ENCODE assay signal across 9 mouse cellular contexts in genomic region chr9:75719952-75720687, GRCm38 (mm10). TPM values are rescaled to one million over a fixed set of nuclear protein-coding genes. Genes with fewer than 3 reads are reported as not detected.
DNase-seq lines count a peak whose midpoint lies in the region; ATAC-seq and TF ChIP-seq lines count a peak whose summit lies in the region.
"Had no signal": no experiment of that assay in that cellular context is flagged by ENCODE, and none has a peak within 500 bp of the region (broad histone marks: within the 10 kb centered on the region; RNA-seq: fewer than 3 reads in every experiment).

No protein-coding gene starts in this region.

- H3K27ac ChIP-seq in embryonic facial prominence, embryonic 12.5 days, result no peak overlapping the region
- no peak overlapping the region for H3K27ac ChIP-seq in heart, embryonic 10.5 days
- H3K27ac ChIP-seq in liver, postnatal 0 days (ENCODE audit: low read depth), result no peak overlapping the region
- no peak overlapping the region for H3K27ac ChIP-seq in olfactory bulb, adult 2 months (ENCODE audit: insufficient read depth, low read depth, low read length)
- H3K27ac ChIP-seq: liver, embryonic 15.5 days had no signal

- no peaks in the 10 kb centered on the region for H3K27me3 ChIP-seq in E14TG2a.4 (ENCODE audit: insufficient read depth, low read length)
- no peaks in the 10 kb centered on the region for H3K27me3 ChIP-seq in embryonic facial prominence, embryonic 12.5 days
- no peaks in the 10 kb centered on the region for H3K27me3 ChIP-seq in heart, embryonic 10.5 days (ENCODE audit: insufficient read depth, poor library complexity, severe bottlenecking)
- no peaks in the 10 kb centered on the region for H3K27me3 ChIP-seq in liver, postnatal 0 days (ENCODE audit: insufficient read depth, low read length)
- H3K27me3 ChIP-seq: liver, embryonic 15.5 days had no signal

- 45% methylated on average over 11 of the region's 11 CpGs for WGBS in embryonic facial prominence, embryonic 12.5 days
- 38% methylated on average over 11 of the region's 11 CpGs for WGBS in heart, embryonic 10.5 days
- 40% methylated on average over 11 of the region's 11 CpGs for WGBS in liver, postnatal 0 days (ENCODE audit: insufficient replicate concordance)
- WGBS in olfactory bulb, adult 2 months, result 39% methylated on average over 11 of the region's 11 CpGs

- H3K36me3 ChIP-seq in E14TG2a.4 (ENCODE audit: insufficient read depth, low read length), result no peaks in the 10 kb centered on the region
- H3K36me3 ChIP-seq in embryonic facial prominence, embryonic 12.5 days, result no peaks in the 10 kb centered on the region
- no peaks in the 10 kb centered on the region for H3K36me3 ChIP-seq in heart, embryonic 10.5 days
- no peaks in the 10 kb centered on the region for H3K36me3 ChIP-seq in liver, postnatal 0 days (replicated peaks; ENCODE audit: insufficient read depth, low read length)
- H3K36me3 ChIP-seq: liver, embryonic 15.5 days had no signal

- no peak for TF ChIP-seq POLR2A in olfactory bulb, adult 2 months (IDR thresholded peaks at IDR 0.05; ENCODE audit: insufficient read depth, low read depth, low read length)

- TF ChIP-seq CTCF in E14TG2a.4 (conservative IDR thresholded peaks at IDR 0.05; ENCODE audit: low read length), result peak; percentile 89
- TF ChIP-seq CTCF in liver, postnatal 0 days (IDR thresholded peaks at IDR 0.05; ENCODE audit: low read depth), result peak; percentile 87
- TF ChIP-seq CTCF in olfactory bulb, adult 2 months (IDR thresholded peaks at IDR 0.05; ENCODE audit: insufficient read depth, low read depth, low read length), result peak; percentile 42; the same call in 1 of the 2 replicates

- H3K4me1 ChIP-seq in E14TG2a.4 (replicated peaks; ENCODE audit: low read depth, low read length), result no peaks in the 10 kb centered on the region
- H3K4me1 ChIP-seq in embryonic facial prominence, embryonic 12.5 days, result no peaks in the 10 kb centered on the region
- H3K4me1 ChIP-seq in heart, embryonic 10.5 days, result no peaks in the 10 kb centered on the region
- H3K4me1 ChIP-seq in liver, postnatal 0 days (ENCODE audit: insufficient read depth), result no peaks in the 10 kb centered on the region
- H3K4me1 ChIP-seq in olfactory bulb, adult 2 months (ENCODE audit: control insufficient read depth, insufficient read depth, low read length), result no peaks in the 10 kb centered on the region
- H3K4me1 ChIP-seq: liver, embryonic 15.5 days had no signal

- TF ChIP-seq EP300 in liver, postnatal 0 days (IDR thresholded peaks at IDR 0.05; ENCODE audit: low read depth), result no peak

- peak; percentile 35; the same call in 1 of the 2 replicates for ATAC-seq in embryonic facial prominence, embryonic 12.5 days (ENCODE audit: insufficient number of reproducible peaks, insufficient read depth, low FRiP score, low TSS enrichment)
- no peak for ATAC-seq in liver, postnatal 0 days

- no peaks in the 10 kb centered on the region for H3K9me3 ChIP-seq in E14TG2a.4 (ENCODE audit: low read length)
- H3K9me3 ChIP-seq in embryonic facial prominence, embryonic 12.5 days, result no peaks in the 10 kb centered on the region
- H3K9me3 ChIP-seq in heart, embryonic 10.5 days, result no peaks in the 10 kb centered on the region
- no peaks in the 10 kb centered on the region for H3K9me3 ChIP-seq in liver, postnatal 0 days (ENCODE audit: low read length)
- H3K9me3 ChIP-seq: liver, embryonic 15.5 days had no signal

- peak; percentile 9 to 25 for DNase-seq in adrenal gland, postnatal 4 days (ENCODE audit: low spot score in 2 of 2)
- DNase-seq in heart, embryonic 10.5 days (ENCODE audit: low spot score), result peak; percentile 77
- DNase-seq in kidney, postnatal 4 days, result peak; percentile 68 to 70
- DNase-seq in liver, postnatal 0 days, result peak; percentile 63
- DNase-seq in thymus, postnatal 4 days, result peak; percentile 72

- no peak overlapping the region for H3K4me2 ChIP-seq in embryonic facial prominence, embryonic 12.5 days (replicated peaks)
- no peak overlapping the region for H3K4me2 ChIP-seq in liver, postnatal 0 days (ENCODE audit: low read depth, low read length)
- H3K4me2 ChIP-seq: liver, embryonic 15.5 days had no signal

- H3K9ac ChIP-seq in embryonic facial prominence, embryonic 12.5 days, result no peak overlapping the region
- H3K9ac ChIP-seq in liver, postnatal 0 days (replicated peaks), result no peak overlapping the region
- H3K9ac ChIP-seq: liver, embryonic 15.5 days had no signal

- no peak overlapping the region for H3K4me3 ChIP-seq in E14TG2a.4 (replicated peaks; ENCODE audit: low read length)
- no peak overlapping the region for H3K4me3 ChIP-seq in embryonic facial prominence, embryonic 12.5 days
- no peak overlapping the region for H3K4me3 ChIP-seq in heart, embryonic 10.5 days
- no peak overlapping the region for H3K4me3 ChIP-seq in liver, postnatal 0 days (ENCODE audit: low read depth, low read length)
- H3K4me3 ChIP-seq in olfactory bulb, adult 2 months (ENCODE audit: insufficient read depth, low read depth, low read length), result no peak overlapping the region
- H3K4me3 ChIP-seq: liver, embryonic 15.5 days had no signal

RNA-seq across cellular contexts. Expression of gene Scg3, which starts 36.3 kb away (rescaled TPM):
- total RNA-seq in adrenal gland, postnatal 4 days (2021), result 10 to 100 TPM; 44.2 to 45.6 TPM
- 8.5 and 10.8 TPM in 2 replicates for polyA plus RNA-seq in embryonic facial prominence, embryonic 12.5 days (2016; fragmentation: Nextera tagmentation; extraction: Ambion mirVana)
- 0.12 and 0.57 TPM in 2 replicates for polyA plus RNA-seq in heart, embryonic 10.5 days (2016; fragmentation: Nextera tagmentation; extraction: Ambion mirVana)
- polyA plus RNA-seq in liver, postnatal 0 days (2015; fragmentation: Nextera tagmentation; extraction: Ambion mirVana), result not detected in 2 replicates
- polyA plus RNA-seq in olfactory bulb, adult 2 months (2012; ENCODE audit: insufficient read depth, insufficient read length, low replicate concordance, missing spikeins), result 388 TPM in 1 of 2 replicates, not detected in the other
- polyA plus RNA-seq: liver, embryonic 15.5 days had no signal

RNA-seq across cellular contexts. Expression of gene Bmp5, which starts 55.0 kb away (rescaled TPM):
- 10 to 100 TPM in 1 of 2 experiments, 1 to 10 TPM in 1; 8.3 to 12.7 TPM for total RNA-seq in adrenal gland, postnatal 4 days (2021)
- polyA plus RNA-seq in embryonic facial prominence, embryonic 12.5 days (2016; fragmentation: Nextera tagmentation; extraction: Ambion mirVana), result 6.4 and 8.0 TPM in 2 replicates
- 13.7 and 17.6 TPM in 2 replicates for polyA plus RNA-seq in heart, embryonic 10.5 days (2016; fragmentation: Nextera tagmentation; extraction: Ambion mirVana)
- 2.4 and 3.0 TPM in 2 replicates for polyA plus RNA-seq in liver, postnatal 0 days (2015; fragmentation: Nextera tagmentation; extraction: Ambion mirVana)
- polyA plus RNA-seq in olfactory bulb, adult 2 months (2012; ENCODE audit: insufficient read depth, insufficient read length, low replicate concordance, missing spikeins), result not detected in 2 replicates

Comparison
In these comparisons a context has a peak if more than half of its experiments do, and no peak if none do; other contexts are left out.
1. DNase-seq: peak in every context shown above with its lines; median percentile 77 in heart, embryonic 10.5 days; 72 in thymus, postnatal 4 days; 69 in kidney, postnatal 4 days; 63 in liver, postnatal 0 days; 17 in adrenal gland, postnatal 4 days.